Mouse (Mus musculus) E14TG2a.4 (cell line): ENCODE results near the gene Tprgl.

Experiments used
- H3K27me3 ChIP-seq: 2 replicates; pipeline ENCODE4 v1.6.1; 2014; ENCODE audit warnings: low read length, control low read depth; ENCODE audit not compliant: insufficient read depth
- H3K36me3 ChIP-seq: 2 replicates; pipeline ENCODE4 v1.6.1; 2014; ENCODE audit warnings: low read length, control low read depth; ENCODE audit not compliant: insufficient read depth
- H3K4me1 ChIP-seq: replicated peaks from 2 replicates; pipeline ENCODE4 v1.6.1; 2014; ENCODE audit warnings: low read depth, low read length, control low read depth
- H3K4me3 ChIP-seq: replicated peaks from 2 replicates; pipeline ENCODE4 v1.5.1; 2014; ENCODE audit warnings: mild to moderate bottlenecking, low read length
- H3K9me3 ChIP-seq: 2 replicates; pipeline ENCODE4 v1.6.1; 2014; ENCODE audit warnings: low read length, control low read depth
- CTCF ChIP-seq: conservative IDR thresholded peaks from 2 replicates; pipeline ENCODE4 v1.5.1; 2014; ENCODE audit warnings: low read length
- NANOG ChIP-seq: IDR thresholded peaks from 2 replicates; pipeline ENCODE4 v1.6.1; 2014; ENCODE audit warnings: borderline replicate concordance, low read length, mixed read lengths
- POU5F1 ChIP-seq: IDR thresholded peaks from 2 replicates; pipeline ENCODE4 v1.6.1; 2014; ENCODE audit warnings: low read length, borderline replicate concordance

Gene Tprgl

DNA sequence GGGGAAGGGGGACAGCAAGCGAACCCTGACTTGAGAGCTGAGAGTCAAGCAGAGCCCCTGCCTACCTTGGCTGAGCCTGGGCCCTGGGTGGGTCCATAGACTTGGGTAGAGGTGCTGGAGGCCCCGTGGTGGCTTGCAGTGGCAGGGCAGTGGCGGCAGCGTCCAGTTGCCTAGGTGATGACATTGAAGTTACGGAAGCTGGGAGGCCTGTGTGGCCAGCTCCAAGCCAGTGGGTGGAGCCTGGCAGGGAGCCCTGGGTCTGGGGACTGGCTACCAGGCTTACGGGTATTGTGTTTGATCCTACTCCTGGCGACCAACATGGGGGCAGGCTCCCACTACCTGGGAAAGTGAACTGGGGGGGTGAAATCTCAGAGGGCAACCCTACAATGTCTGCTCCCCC is 44.0 kb downstream of the Tprgl start:
- Histone ChIP-seq H3K36me3 (no peaks in the 10 kb centered on the region), H3K4me3 (no peak overlapping the region), H3K27me3 (peaks cover 76% of the 10 kb centered on the region), H3K4me1 (no peaks in the 10 kb centered on the region), H3K9me3 (no peaks in the 10 kb centered on the region)
- TF ChIP-seq CTCF (no peak), POU5F1 (no peak), NANOG (no peak)

DNA sequence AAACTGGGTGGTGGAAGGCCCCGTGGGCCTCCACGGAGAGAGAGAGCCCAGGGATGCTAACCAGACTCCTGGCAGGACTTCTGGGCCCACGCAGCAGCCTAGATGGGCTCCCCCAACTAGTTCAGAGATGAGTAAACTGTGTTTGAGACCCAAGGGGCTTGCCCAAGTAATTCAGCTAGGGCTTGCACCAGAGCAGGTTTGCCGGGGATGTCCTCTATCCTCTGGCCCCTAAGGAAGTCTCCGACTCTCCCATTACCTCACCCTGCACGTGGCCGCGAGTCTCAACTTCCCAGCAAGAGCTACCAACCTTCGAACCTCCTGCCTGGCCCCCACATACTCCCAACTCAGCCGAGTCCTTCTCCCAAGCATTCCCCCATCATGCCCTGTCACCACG is 50.6 kb downstream of the Tprgl start:
- TF ChIP-seq CTCF, result no peak
- TF ChIP-seq NANOG, result no peak
- TF ChIP-seq POU5F1, result no peak
- Histone ChIP-seq H3K4me3 (no peak overlapping the region), H3K4me1 (peaks cover 15% of the 10 kb centered on the region), H3K9me3 (no peaks in the 10 kb centered on the region), H3K36me3 (no peaks in the 10 kb centered on the region), H3K27me3 (peaks cover 73% of the 10 kb centered on the region)

DNA sequence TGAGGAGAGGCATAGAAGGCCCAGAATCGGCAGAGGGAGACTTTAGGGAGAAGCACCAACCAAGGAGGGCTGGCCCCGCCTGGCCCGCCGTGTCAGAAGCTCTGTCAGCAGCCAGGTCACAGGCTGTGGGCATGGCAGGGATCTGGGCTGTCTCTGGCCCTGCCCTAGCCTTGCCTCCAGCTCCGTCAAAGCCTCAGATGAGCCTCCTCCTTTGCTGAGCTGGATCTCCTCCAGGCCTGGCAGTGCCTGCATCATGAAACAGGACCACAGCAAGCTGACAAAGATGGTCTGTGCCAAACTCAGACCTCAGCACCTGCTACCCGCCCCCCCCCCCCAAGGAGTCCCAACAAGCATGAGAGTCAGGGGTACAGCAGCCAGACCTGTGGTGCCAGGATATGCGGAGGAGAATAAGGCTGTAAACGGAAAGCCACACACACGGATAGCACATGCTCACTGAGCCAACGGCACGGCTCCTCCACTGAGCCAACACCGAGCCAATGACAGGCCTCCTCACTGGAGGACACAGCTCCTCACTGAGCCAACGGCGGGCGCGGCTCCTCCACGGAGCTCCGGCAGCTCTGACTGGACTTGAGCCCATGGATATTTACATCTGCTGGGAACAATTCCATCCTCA is 51.1 kb downstream of the Tprgl start:
- Histone ChIP-seq H3K4me1 (peaks cover 20% of the 10 kb centered on the region), H3K4me3 (no peak overlapping the region), H3K36me3 (no peaks in the 10 kb centered on the region), H3K9me3 (no peaks in the 10 kb centered on the region), H3K27me3 (peaks cover 74% of the 10 kb centered on the region)
- no peak for TF ChIP-seq NANOG
- TF ChIP-seq CTCF, result no peak
- TF ChIP-seq POU5F1, result no peak
